Mouse (Mus musculus) macrophage (primary cell): Measurements from ENCODE around the gene Elof1. TPM values are rescaled to one million over a fixed set of nuclear protein-coding genes. Genes with fewer than 3 reads are reported as not detected.

Experiments used
- polyA plus RNA-seq: library from polyadenylated mRNA; stranded (reverse); fragments of 250-400 nt; gene quantifications from 3 replicates; pipeline ENCODE4 v1.2.4, GENCODE M21; 2018; ENCODE audit warnings: inconsistent platforms

Gene Elof1
- polyA plus RNA-seq, 1 experiment from 2014 or later = 46.8 TPM

Other genes starting within 250 kb of the Elof1 start
- gene Rab3d, start 199.0 kb downstream of the Elof1 start, polyA plus RNA-seq = 12.4 to 19.7 TPM (median 16.8 TPM) in 3 replicates
- 0.63 to 1.3 TPM (median 1.1 TPM) in 3 replicates for gene Ccdc159, start 189.7 kb downstream of the Elof1 start, polyA plus RNA-seq
- 14.3 to 71.0 TPM (median 48.2 TPM) in 3 replicates for gene Tmem205, start 189.6 kb downstream of the Elof1 start, polyA plus RNA-seq
- 0.36 to 1.4 TPM (median 0.91 TPM) in 3 replicates for gene Plppr2, start 180.1 kb downstream of the Elof1 start, polyA plus RNA-seq
- gene Swsap1, start 161.4 kb downstream of the Elof1 start, polyA plus RNA-seq = 5.2 to 6.3 TPM (median 5.4 TPM) in 3 replicates
- gene Epor, start 153.7 kb downstream of the Elof1 start, polyA plus RNA-seq = 5.3 to 6.7 TPM (median 6.5 TPM) in 3 replicates
- gene Rgl3, start 127.7 kb downstream of the Elof1 start, polyA plus RNA-seq = 1.8 to 2.4 TPM (median 2.3 TPM) in 3 replicates
- 0.10 to 0.13 TPM in 2 of 3 replicates, not detected in the other for gene Ccdc151, start 114.5 kb downstream of the Elof1 start, polyA plus RNA-seq
- 72.3 to 78.4 TPM (median 76.1 TPM) in 3 replicates for gene Prkcsh, start 114.4 kb downstream of the Elof1 start, polyA plus RNA-seq
- not detected in 3 replicates for gene Elavl3, start 65.1 kb downstream of the Elof1 start, polyA plus RNA-seq
- not detected in 3 replicates for gene Gm49318, start 45.9 kb downstream of the Elof1 start, polyA plus RNA-seq
- gene Zfp653, start 45.8 kb downstream of the Elof1 start, polyA plus RNA-seq = 4.3 to 7.0 TPM (median 5.2 TPM) in 3 replicates
- 8.1 to 14.7 TPM (median 10.0 TPM) in 3 replicates for gene Ecsit, start 31.7 kb downstream of the Elof1 start, polyA plus RNA-seq
- not detected in 3 replicates for gene Cnn1, start 18.0 kb downstream of the Elof1 start, polyA plus RNA-seq
- gene Acp5, start 18.5 kb upstream of the Elof1 start, polyA plus RNA-seq = 6.4 to 8.0 TPM (median 7.2 TPM) in 3 replicates
- gene Pigyl, start 39.7 kb upstream of the Elof1 start, polyA plus RNA-seq = 27.7 to 36.9 TPM (median 33.2 TPM) in 3 replicates
- not detected in 3 replicates for gene Zfp872, start 70.9 kb upstream of the Elof1 start, polyA plus RNA-seq
- 13.0 to 19.3 TPM (median 14.8 TPM) in 3 replicates for gene Zfp809, start 108.5 kb upstream of the Elof1 start, polyA plus RNA-seq
- gene Zfp599, start 142.7 kb upstream of the Elof1 start, polyA plus RNA-seq = 0.06 to 0.07 TPM in 2 of 3 replicates, not detected in the other
- gene Zfp810, start 190.5 kb upstream of the Elof1 start, polyA plus RNA-seq = 4.9 to 7.5 TPM (median 6.3 TPM) in 3 replicates